In the genomic region with DNA sequence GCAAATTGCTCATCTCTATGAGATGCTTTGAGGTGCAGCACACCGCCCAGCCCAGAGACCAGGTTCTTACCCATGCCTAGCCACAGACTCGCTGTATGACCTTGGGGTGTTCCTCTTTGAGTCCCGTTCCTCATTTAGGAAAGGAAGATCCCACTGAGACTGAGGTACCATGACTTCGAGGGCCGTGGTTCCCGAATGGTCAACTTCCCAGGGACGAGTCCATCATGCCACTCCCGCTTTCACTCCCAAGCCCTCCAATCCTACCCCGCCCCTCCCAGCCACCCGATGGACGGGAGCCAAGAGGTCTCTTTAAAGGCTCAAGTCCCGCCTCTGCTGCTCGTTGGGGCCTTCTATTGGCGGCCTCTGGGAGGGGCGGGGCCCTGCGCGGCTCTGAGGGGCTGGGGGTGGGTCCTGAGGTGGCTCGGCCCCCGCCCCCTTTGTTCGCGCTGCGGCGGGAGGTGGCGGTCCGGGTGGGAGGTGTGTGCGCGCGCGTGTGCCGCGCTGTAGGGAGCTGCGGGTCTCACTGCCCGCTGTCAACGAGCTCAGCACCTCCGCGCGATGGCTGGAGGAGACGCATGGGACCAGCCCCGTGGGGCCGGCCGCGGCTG, we compare ENCODE assay signal across 8 mouse cellular contexts. TPM values are rescaled to one million over a fixed set of nuclear protein-coding genes. Genes with fewer than 3 reads are reported as not detected.
DNase-seq lines count a peak whose midpoint lies in the region; ATAC-seq and TF ChIP-seq lines count a peak whose summit lies in the region.

A gene (plus strand): TSS at position 439 of the 608 bp plus-strand sequence.

- TF ChIP-seq CTCF in cerebellum, adult 2 months (IDR thresholded peaks at IDR 0.05; ENCODE audit: borderline replicate concordance, insufficient read depth, low read depth, low read length), result no peak
- TF ChIP-seq CTCF in lung, postnatal 0 days (IDR thresholded peaks at IDR 0.05), result no peak

- peak within 1 kb of the TSS; percentile 71 for H3K4me2 ChIP-seq in hindbrain, embryonic 12.5 days (replicated peaks)
- H3K4me2 ChIP-seq in lung, postnatal 0 days (replicated peaks; ENCODE audit: low read depth, low read length), result peak within 1 kb of the TSS; percentile 99

- no peak for TF ChIP-seq POLR2A in cerebellum, adult 2 months (IDR thresholded peaks at IDR 0.05; ENCODE audit: borderline replicate concordance, insufficient read depth, low read length)

- no peak for TF ChIP-seq EP300 in lung, postnatal 0 days (IDR thresholded peaks at IDR 0.05)

- no peak within 1 kb of the TSS for H3K27ac ChIP-seq in ES-E14 (ENCODE audit: insufficient read depth, low read depth, low read length, poor library complexity, severe bottlenecking)
- H3K27ac ChIP-seq in cerebellum, adult 2 months (ENCODE audit: insufficient read depth, low read length), result no peak within 1 kb of the TSS
- peak within 1 kb of the TSS; percentile 93 for H3K27ac ChIP-seq in hindbrain, embryonic 12.5 days
- H3K27ac ChIP-seq in lung, postnatal 0 days (ENCODE audit: low read length), result 0 out of 2 replicates have a peak within 1 kb of the TSS, but pooled peaks have one; percentile 32

- H3K9me3 ChIP-seq in ES-E14 (ENCODE audit: control insufficient read depth, insufficient read depth, low read depth, low read length), result no peaks in the 10 kb centered on the region
- no peaks in the 10 kb centered on the region for H3K9me3 ChIP-seq in hindbrain, embryonic 12.5 days (replicated peaks)
- no peaks in the 10 kb centered on the region for H3K9me3 ChIP-seq in lung, postnatal 0 days (ENCODE audit: low read length)

- H3K27me3 ChIP-seq in cerebellum, adult 2 months (ENCODE audit: control insufficient read depth, insufficient read depth, low read length), result no peaks in the 10 kb centered on the region
- H3K27me3 ChIP-seq in hindbrain, embryonic 12.5 days, result no peaks in the 10 kb centered on the region
- peaks cover 7% of the 10 kb centered on the region; the same call in 1 of the 2 replicates for H3K27me3 ChIP-seq in lung, postnatal 0 days (replicated peaks; ENCODE audit: insufficient read depth, low read length)

- no peaks in the 10 kb centered on the region for H3K36me3 ChIP-seq in ES-E14 (ENCODE audit: control insufficient read depth, insufficient read depth, low read length, poor library complexity, severe bottlenecking)
- no peaks in the 10 kb centered on the region for H3K36me3 ChIP-seq in hindbrain, embryonic 12.5 days
- no peaks in the 10 kb centered on the region for H3K36me3 ChIP-seq in lung, postnatal 0 days (ENCODE audit: insufficient read depth, low read length)

- H3K9ac ChIP-seq in ES-E14 (ENCODE audit: insufficient read depth, low read depth, low read length, poor library complexity, severe bottlenecking), result peak within 1 kb of the TSS; percentile 65
- peak within 1 kb of the TSS; percentile 96 for H3K9ac ChIP-seq in hindbrain, embryonic 12.5 days
- H3K9ac ChIP-seq in lung, postnatal 0 days (replicated peaks; ENCODE audit: low read depth), result peak within 1 kb of the TSS; percentile 16; the same call in 1 of the 2 replicates

- peak; percentile 84 for DNase-seq in ES-E14 (ENCODE audit: low read depth, low spot score)
- peak; percentile 85 for DNase-seq in cerebellum, adult 2 months
- DNase-seq in frontal cortex, postnatal 10 days (ENCODE audit: low spot score in 2 of 2), result peak; percentile 93 to 94
- DNase-seq in layer of hippocampus, postnatal 10 days (ENCODE audit: low spot score in 2 of 2), result peak; percentile 92 to 96
- DNase-seq in lung, postnatal 0 days (ENCODE audit: low spot score), result peak; percentile 93
- DNase-seq in ovary, postnatal 14 days (ENCODE audit: low spot score), result peak; percentile 66
- DNase-seq in thymus, postnatal 10 days (ENCODE audit: low spot score in 2 of 2), result peak; percentile 89 to 94

- in situ Hi-C loops in ES-E14 (cut with MboI; ENCODE audit: low sequenced_read_pairs in 2 of 2, unreplicated experiment in 2 of 2), result no loop called here

- peaks cover 5 to 7% of the 10 kb centered on the region in 2 experiments; a peak in 1 of 4 replicates for H3K4me1 ChIP-seq in ES-E14 (ENCODE audit: control insufficient read depth in 2 of 2, insufficient read depth in 2 of 2, low read length in 2 of 2, poor library complexity in 1 of 2)
- peaks cover 13% of the 10 kb centered on the region for H3K4me1 ChIP-seq in cerebellum, adult 2 months (ENCODE audit: control insufficient read depth, insufficient read depth, low read length)
- H3K4me1 ChIP-seq in hindbrain, embryonic 12.5 days, result peaks cover 64% of the 10 kb centered on the region
- peaks cover 21% of the 10 kb centered on the region; the same call in 1 of the 2 replicates for H3K4me1 ChIP-seq in lung, postnatal 0 days (ENCODE audit: insufficient read depth, low read depth, low read length)

- WGBS in cerebellum, adult 2 months, result 2% methylated on average over 42 of the region's 42 CpGs
- WGBS in hindbrain, embryonic 12.5 days, result under 1% methylated on average over 33 of the region's 42 CpGs
- WGBS in lung, postnatal 0 days, result 2% methylated on average over 41 of the region's 42 CpGs

- peak; percentile 92 for ATAC-seq in hindbrain, embryonic 12.5 days (ENCODE audit: low FRiP score)
- ATAC-seq in lung, postnatal 0 days, result peak; percentile 87

- H3K4me3 ChIP-seq in ES-E14 (ENCODE audit: insufficient read depth in 1 of 2, low read depth in 1 of 2, low read length in 2 of 2, poor library complexity in 1 of 2, severe bottlenecking in 1 of 2), result peak within 1 kb of the TSS; percentile 70 to 94
- peak within 1 kb of the TSS; percentile 55 for H3K4me3 ChIP-seq in cerebellum, adult 2 months (replicated peaks; ENCODE audit: insufficient read depth, low read depth, low read length)
- peak within 1 kb of the TSS; percentile 82 for H3K4me3 ChIP-seq in hindbrain, embryonic 12.5 days
- H3K4me3 ChIP-seq in lung, postnatal 0 days (ENCODE audit: low read depth, low read length), result peak within 1 kb of the TSS; percentile 61

TF ChIP-seq in ES-E14, 5 proteins besides CTCF, POLR2A, EP300 and RAD21:
- TF ChIP-seq ZNF384 (IDR thresholded peaks at IDR 0.05; ENCODE audit: low read depth, low read length) (no peak), ZC3H11A (IDR thresholded peaks at IDR 0.05; ENCODE audit: borderline replicate concordance, low read depth, low read length) (no peak), MAFK (IDR thresholded peaks at IDR 0.05; ENCODE audit: insufficient read depth, low read depth, low read length) (no peak), CHD2 (IDR thresholded peaks at IDR 0.05; ENCODE audit: low read depth, low read length) (no peak), HCFC1 (IDR thresholded peaks at IDR 0.05; ENCODE audit: borderline replicate concordance, insufficient read depth, low read length) (no peak)

RNA-seq across cellular contexts. Expression of the gene that starts here (rescaled TPM):
- 3.0 and 4.4 TPM in 2 replicates for total RNA-seq in ES-E14 (2012; rRNA removed)
- 19.1 and 21.0 TPM in 2 replicates for polyA plus RNA-seq in cerebellum, adult 2 months (2012; rRNA removed)
- 39.1 and 44.7 TPM in 2 replicates for polyA plus RNA-seq in hindbrain, embryonic 12.5 days (2016; fragmentation: Nextera tagmentation; extraction: Ambion mirVana)
- 100 to 1,000 TPM; 182 to 199 TPM for total RNA-seq in layer of hippocampus, postnatal 10 days (2021)
- 0.85 and 0.87 TPM in 2 replicates for polyA plus RNA-seq in lung, postnatal 0 days (2015; fragmentation: Nextera tagmentation; extraction: Ambion mirVana)

Comparison
In these comparisons a context has a peak if more than half of its experiments do, and no peak if none do; other contexts are left out.
1. RNA of the gene that starts here (total RNA-seq): 182 to 199 TPM in layer of hippocampus, postnatal 10 days; 3.0 to 4.4 TPM in ES-E14; every median in the first group is over 10 times any median in the second.
2. RNA of the gene that starts here (polyA plus RNA-seq): 39.1 to 44.7 TPM in hindbrain, embryonic 12.5 days and 19.1 to 21.0 TPM in cerebellum, adult 2 months; 0.85 to 0.87 TPM in lung, postnatal 0 days; every median in the first group is over 10 times any median in the second.
3. Peak in DNase-seq, ATAC-seq, H3K4me3 ChIP-seq, H3K27ac ChIP-seq, H3K9ac ChIP-seq and H3K4me2 ChIP-seq in lung, postnatal 0 days; RNA of the gene not detected or under 1 TPM.
4. H3K9ac ChIP-seq: peak in every context shown above with its lines; median percentile 96 in hindbrain, embryonic 12.5 days; 65 in ES-E14; 16 in lung, postnatal 0 days.
5. Peak in every context shown above with its lines, with median percentiles within 50 percentile points of each other: DNase-seq and H3K4me3 ChIP-seq.